Mouse (Mus musculus) intestine, embryonic 16.5 days (tissue): Measurements from ENCODE around the gene Abl1. TPM values are rescaled to one million over a fixed set of nuclear protein-coding genes. Genes with fewer than 3 reads are reported as not detected.

ENCODE experiments used
- ATAC-seq: fragments of 200-750 bp; cut with Nextera tagmentation; 2 replicates; pipeline ENCODE4 v1.8.0; 2017; ENCODE audit warnings: moderate TSS enrichment, moderate library complexity
- H3K27ac ChIP-seq: fragments of 300-500 bp; sonication (generic); 2 replicates; pipeline ENCODE4 v1.5.1; 2014; ENCODE audit warnings: mild to moderate bottlenecking, low read length
- H3K27me3 ChIP-seq: fragments of 300-500 bp; sonication (generic); replicated peaks from 2 replicates; pipeline ENCODE4 v1.6.1; 2014; ENCODE audit warnings: low read length, control low read depth, mixed read lengths; ENCODE audit not compliant: control insufficient read depth, insufficient read depth
- H3K36me3 ChIP-seq: fragments of 300-500 bp; sonication (generic); 2 replicates; pipeline ENCODE4 v1.6.1; 2014; ENCODE audit warnings: low read length, control low read depth; ENCODE audit not compliant: control insufficient read depth, insufficient read depth
- H3K4me1 ChIP-seq: fragments of 300-500 bp; sonication (generic); 2 replicates; pipeline ENCODE4 v1.6.1; 2014; ENCODE audit warnings: low read length, control low read depth, mixed read lengths; ENCODE audit not compliant: control insufficient read depth, insufficient read depth
- H3K4me2 ChIP-seq: fragments of 300-500 bp; sonication (generic); 2 replicates; pipeline ENCODE4 v1.6.1; 2014; ENCODE audit warnings: low read depth, low read length, control low read depth
- H3K4me3 ChIP-seq: fragments of 300-500 bp; sonication (generic); 2 replicates; pipeline ENCODE4 v1.5.1; 2014; ENCODE audit warnings: mild to moderate bottlenecking, low read length
- H3K9ac ChIP-seq: fragments of 300-500 bp; sonication (generic); 2 replicates; pipeline ENCODE4 v1.6.1; 2014; ENCODE audit warnings: low read depth, low read length
- H3K9me3 ChIP-seq: fragments of 300-500 bp; sonication (generic); 2 replicates; pipeline ENCODE4 v1.6.1; 2016; ENCODE audit warnings: low read length, control low read depth; ENCODE audit not compliant: control insufficient read depth
- WGBS: fragments of 180-500 bp; shearing (Covaris S2); extraction: QIAGEN DNeasy Blood & Tissue Kit; methylation state at CpG from one replicate; pipeline ENCODE4 v1.1.7; 2014; 5-methylcytosine and 5-hydroxymethylcytosine counted together
- polyA plus RNA-seq: library from polyadenylated mRNA; unstranded; fragments of >200 nt; fragmentation: Nextera tagmentation; extraction: Ambion mirVana; gene quantifications from 2 replicates; pipeline ENCODE4 v1.2.1, GENCODE M21; 2015

Abl1 gene
- polyA plus RNA-seq, 1 experiment from 2014 or later, result 25.1 TPM

- H3K9me3 ChIP-seq, result no peaks in the 10 kb centered on the region
- no peak for ATAC-seq
- H3K36me3 ChIP-seq, result peaks cover 38% of the 10 kb centered on the region
- H3K9ac ChIP-seq, result no peak overlapping the region
- 74% methylated on average over 3 of the region's 3 CpGs for WGBS
- H3K4me3 ChIP-seq, result no peak overlapping the region
- no peaks in the 10 kb centered on the region for H3K4me1 ChIP-seq
- no peaks in the 10 kb centered on the region for H3K27me3 ChIP-seq
- H3K4me2 ChIP-seq, result no peak overlapping the region
- H3K27ac ChIP-seq, result no peak overlapping the region
These were observed 100.1 kb downstream of the Abl1 start for GRCm38 (mm10) chr2:31788227-31788626.

- H3K9ac ChIP-seq, result no peak overlapping the region
- ATAC-seq, result no peak
- H3K27ac ChIP-seq, result no peak overlapping the region
- no peaks in the 10 kb centered on the region for H3K27me3 ChIP-seq
- H3K4me2 ChIP-seq, result no peak overlapping the region
- no peaks in the 10 kb centered on the region for H3K4me1 ChIP-seq
- 82% methylated on average over 2 of the region's 2 CpGs for WGBS
- no peaks in the 10 kb centered on the region for H3K9me3 ChIP-seq
- H3K36me3 ChIP-seq, result peaks cover 40% of the 10 kb centered on the region
- no peak overlapping the region for H3K4me3 ChIP-seq
These were observed 101.0 kb downstream of the Abl1 start for GRCm38 (mm10) chr2:31789215-31789614.

GRCm38 (mm10) chr2:31790728-31791251 is 102.6 kb downstream of the Abl1 start:
- H3K27ac ChIP-seq, result no peak overlapping the region
- WGBS, result 85% methylated on average over 13 of the region's 13 CpGs

GRCm38 (mm10) chr2:31791260-31791659 is 103.1 kb downstream of the Abl1 start:
- Histone ChIP-seq H3K4me3 (no peak overlapping the region), H3K27me3 (no peaks in the 10 kb centered on the region), H3K4me2 (no peak overlapping the region), H3K36me3 (peaks cover 36% of the 10 kb centered on the region), H3K9ac (no peak overlapping the region), H3K9me3 (no peaks in the 10 kb centered on the region), H3K27ac (no peak overlapping the region), H3K4me1 (no peaks in the 10 kb centered on the region)
- no peak for ATAC-seq
- WGBS, result 93% methylated on average over 8 of the region's 8 CpGs

More at GRCm38 (mm10) chr2:31790728-31791251, 102.6 kb downstream of the Abl1 start:
- Histone ChIP-seq H3K36me3 (peaks cover 37% of the 10 kb centered on the region), H3K9me3 (no peaks in the 10 kb centered on the region), H3K4me1 (no peaks in the 10 kb centered on the region), H3K9ac (no peak overlapping the region), H3K27me3 (no peaks in the 10 kb centered on the region), H3K4me3 (no peak overlapping the region), H3K4me2 (no peak overlapping the region)
- ATAC-seq, result no peak

- Histone ChIP-seq H3K9me3 (no peaks in the 10 kb centered on the region), H3K36me3 (peaks cover 42% of the 10 kb centered on the region), H3K27me3 (no peaks in the 10 kb centered on the region), H3K4me1 (no peaks in the 10 kb centered on the region), H3K27ac (no peak overlapping the region), H3K9ac (no peak overlapping the region), H3K4me2 (no peak overlapping the region), H3K4me3 (no peak overlapping the region)
- no peak for ATAC-seq
- 77% methylated on average over 6 of the region's 6 CpGs for WGBS
These were observed 104.4 kb downstream of the Abl1 start for GRCm38 (mm10) chr2:31792611-31793010.

GRCm38 (mm10) chr2:31796943-31797342 is 108.8 kb downstream of the Abl1 start:
- no peak overlapping the region for H3K4me3 ChIP-seq
- H3K27me3 ChIP-seq, result no peaks in the 10 kb centered on the region
- H3K4me2 ChIP-seq, result no peak overlapping the region
- H3K36me3 ChIP-seq, result peaks cover 47% of the 10 kb centered on the region
- no peak overlapping the region for H3K9ac ChIP-seq
- no peak for ATAC-seq
- WGBS, result 92% methylated on average over 3 of the region's 3 CpGs
- no peaks in the 10 kb centered on the region for H3K4me1 ChIP-seq
- no peaks in the 10 kb centered on the region for H3K9me3 ChIP-seq
- no peak overlapping the region for H3K27ac ChIP-seq

- Histone ChIP-seq H3K4me1 (no peaks in the 10 kb centered on the region), H3K27me3 (no peaks in the 10 kb centered on the region), H3K36me3 (peaks cover 43% of the 10 kb centered on the region), H3K4me2 (no peak overlapping the region), H3K9me3 (no peaks in the 10 kb centered on the region), H3K27ac (no peak overlapping the region), H3K4me3 (no peak overlapping the region), H3K9ac (no peak overlapping the region)
- ATAC-seq, result no peak
- 88% methylated on average over 9 of the region's 9 CpGs for WGBS
These were observed 113.2 kb downstream of the Abl1 start for GRCm38 (mm10) chr2:31801416-31801815.

- Histone ChIP-seq H3K4me3 (no peak overlapping the region), H3K9me3 (no peaks in the 10 kb centered on the region), H3K36me3 (peaks cover 31% of the 10 kb centered on the region), H3K9ac (no peak overlapping the region), H3K4me1 (no peaks in the 10 kb centered on the region), H3K27me3 (no peaks in the 10 kb centered on the region), H3K4me2 (no peak overlapping the region), H3K27ac (no peak overlapping the region; the same call in 1 of the 2 replicates)
- no peak for ATAC-seq
- WGBS, result 91% methylated on average over 8 of the region's 8 CpGs
These were observed 114.6 kb downstream of the Abl1 start for GRCm38 (mm10) chr2:31802811-31803210.

- Histone ChIP-seq H3K9me3 (no peaks in the 10 kb centered on the region), H3K36me3 (peaks cover 28% of the 10 kb centered on the region), H3K9ac (no peak overlapping the region), H3K27me3 (no peaks in the 10 kb centered on the region), H3K4me2 (no peak overlapping the region), H3K27ac (no peak overlapping the region), H3K4me3 (no peak overlapping the region), H3K4me1 (peaks cover 2% of the 10 kb centered on the region; the same call in 1 of the 2 replicates)
- ATAC-seq, result no peak
- 55% methylated on average over 14 of the region's 14 CpGs for WGBS
These were observed 115.3 kb downstream of the Abl1 start for GRCm38 (mm10) chr2:31803480-31803879.
